Mouse (Mus musculus): Measurements from ENCODE around the gene Stfa2l1.
"Not testable (repeated sequence)": the region's sequence is repeated elsewhere in the genome, so short reads cannot be mapped to it uniquely, and the experiment has no call there.

Gene Stfa2l1

GRCm38 (mm10) chr16:36156402-36156975 is at the start of gene Stfa2l1:
Gene Stfa2l1 (plus strand): TSS chr16:36156811.
- in situ Hi-C loops (cut with MseI, MboI) = no loop called here

DNA sequence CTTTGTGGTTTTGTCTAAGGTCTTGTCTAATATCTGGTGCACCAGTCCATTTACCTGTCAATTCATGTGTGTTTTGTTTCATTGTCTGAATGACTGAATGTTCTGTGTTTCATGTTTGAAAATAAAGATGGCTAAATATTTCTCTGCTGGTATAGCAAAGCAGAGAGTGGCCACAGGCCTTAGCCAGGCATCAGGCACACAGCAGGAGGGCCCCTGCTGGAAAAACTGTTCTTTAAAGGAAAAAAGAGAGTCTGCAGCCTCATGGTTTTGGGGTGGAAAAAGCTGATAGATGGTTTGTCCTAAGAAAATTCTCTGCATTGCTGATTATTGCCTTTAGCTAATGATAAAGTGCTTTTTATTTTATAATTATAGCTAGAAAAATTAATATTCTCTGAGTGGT is 45.1 kb upstream of the Stfa2l1 start:
- in situ Hi-C loops (cut with MseI, MboI) = not testable (repeated sequence)

DNA sequence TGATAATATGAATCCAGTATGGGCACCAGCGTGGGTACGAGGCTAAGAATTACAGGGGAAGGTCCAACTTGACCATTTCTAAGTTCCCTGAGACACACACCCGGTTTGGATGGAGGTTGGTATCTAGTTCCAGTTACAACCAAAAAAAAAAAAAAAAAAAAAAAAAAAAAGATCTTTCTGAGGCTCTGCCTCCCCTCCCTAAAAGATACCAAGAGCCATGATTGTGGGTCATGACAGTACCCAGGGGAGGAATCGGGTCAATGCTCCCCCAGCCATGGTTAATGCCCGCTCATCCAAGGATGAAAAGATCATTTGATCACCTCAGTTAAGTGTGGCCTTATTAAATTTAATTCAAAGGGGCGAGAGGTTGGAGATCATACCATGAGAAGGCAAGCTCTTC is 40.9 kb upstream of the Stfa2l1 start:
- in situ Hi-C loops (cut with MseI, MboI) = not testable (repeated sequence)

GRCm38 (mm10) chr16:36128092-36128491 is 28.5 kb upstream of the Stfa2l1 start:
- in situ Hi-C loops (cut with MseI, MboI) = no loop called here

DNA sequence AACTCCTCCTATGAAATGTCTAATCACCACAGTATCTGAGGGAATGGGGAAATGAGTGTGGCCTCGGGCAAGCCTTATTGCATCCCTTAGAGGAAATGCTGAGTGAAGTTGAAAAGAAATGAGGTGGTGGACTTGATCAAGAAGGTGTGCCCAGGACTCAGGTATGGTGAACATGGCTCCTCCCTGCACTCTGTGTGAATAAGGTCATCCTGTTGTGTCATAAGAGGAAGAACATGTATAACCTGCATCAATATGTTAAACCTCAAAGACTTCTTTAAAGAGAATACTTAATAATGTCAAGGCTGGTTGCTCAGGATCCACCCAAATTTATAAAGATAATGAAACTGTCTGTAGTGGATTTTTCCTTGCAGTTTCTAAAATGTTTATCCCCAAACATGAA is 25.5 kb upstream of the Stfa2l1 start, which contains the start of gene Csta1:
Csta1 (minus strand) TSS at position 101 of the 400 bp plus-strand sequence.
- in situ Hi-C loops (cut with MseI, MboI) = no loop called here

GRCm38 (mm10) chr16:36138201-36138600 is 18.4 kb upstream of the Stfa2l1 start:
- in situ Hi-C loops (cut with MseI, MboI) = no loop called here

- in situ Hi-C loops (cut with MseI, MboI) = not testable (repeated sequence)
Observed at GRCm38 (mm10) chr16:36167841-36168240, 11.2 kb downstream of the Stfa2l1 start.

- in situ Hi-C loops (cut with MseI, MboI) = no loop called here
Observed at GRCm38 (mm10) chr16:36176108-36176507, 19.5 kb downstream of the Stfa2l1 start.

DNA sequence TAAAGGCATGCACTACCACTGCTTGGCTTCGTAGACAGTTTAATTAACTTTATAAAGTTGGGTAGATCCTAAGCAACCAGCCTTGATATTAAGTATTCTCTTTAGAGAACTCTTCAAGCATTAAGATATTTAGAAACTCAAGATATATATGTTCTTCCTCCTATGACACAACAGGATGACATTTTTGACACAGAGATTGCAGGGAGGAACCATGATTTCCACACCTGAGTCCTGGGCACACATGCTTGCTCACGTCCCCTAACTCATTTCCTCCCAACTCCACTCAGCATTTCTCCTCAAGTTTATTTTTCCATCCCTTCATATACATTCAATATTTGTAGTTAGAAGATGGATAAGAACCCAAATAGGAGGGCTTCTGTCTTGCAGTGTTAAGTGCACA is 23.3 kb downstream of the Stfa2l1 start:
- in situ Hi-C loops (cut with MseI, MboI) = no loop called here

GRCm38 (mm10) chr16:36183912-36184311 is 27.3 kb downstream of the Stfa2l1 start, which contains the start of gene Gm5483:
Gene Gm5483 (plus strand): TSS chr16:36184212.
- in situ Hi-C loops (cut with MseI, MboI) = not testable (repeated sequence)

DNA sequence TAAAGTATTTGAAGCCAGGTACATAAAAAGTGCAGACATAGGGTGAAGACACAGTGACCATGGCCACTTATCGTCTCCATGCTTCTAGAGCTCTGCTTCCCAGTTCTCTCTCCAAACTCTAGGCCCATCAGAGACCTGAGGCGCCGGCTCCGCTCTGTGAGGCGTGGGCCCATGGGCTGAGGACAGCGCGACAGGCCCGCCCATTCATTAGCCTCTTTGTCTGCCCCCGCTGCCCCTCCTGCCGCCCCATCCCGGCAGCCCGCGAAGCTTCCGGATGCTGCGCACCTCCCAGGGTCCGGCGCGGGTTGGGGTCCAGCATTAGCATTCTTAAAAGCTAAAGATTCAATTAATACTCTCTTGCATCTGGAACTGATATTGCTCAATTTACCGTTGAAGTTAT is 42.6 kb downstream of the Stfa2l1 start:
- in situ Hi-C loops (cut with MseI, MboI) = no loop called here

DNA sequence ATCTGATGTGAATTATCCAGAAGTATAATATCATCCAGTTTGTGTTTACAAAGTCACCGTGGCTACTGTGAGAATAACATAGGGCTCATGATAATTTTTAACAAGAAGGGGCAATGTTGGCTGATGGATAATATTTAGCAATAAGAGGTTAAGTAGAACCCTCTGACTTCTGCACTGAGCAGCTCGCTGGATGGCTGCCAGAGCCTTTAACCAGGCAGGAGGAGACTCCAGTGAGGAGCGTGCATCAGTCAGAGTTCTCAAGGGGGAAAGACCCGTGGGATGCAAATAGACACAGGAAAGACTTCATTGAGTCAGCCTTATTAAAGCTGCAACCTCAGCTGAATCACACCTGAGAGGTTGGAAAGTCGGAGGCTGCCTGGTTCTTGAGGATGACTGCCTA is 47.2 kb downstream of the Stfa2l1 start:
- in situ Hi-C loops (cut with MseI, MboI) = no loop called here

GRCm38 (mm10) chr16:36205684-36206083 is 49.1 kb downstream of the Stfa2l1 start:
- in situ Hi-C loops (cut with MseI, MboI) = not testable (repeated sequence)

DNA sequence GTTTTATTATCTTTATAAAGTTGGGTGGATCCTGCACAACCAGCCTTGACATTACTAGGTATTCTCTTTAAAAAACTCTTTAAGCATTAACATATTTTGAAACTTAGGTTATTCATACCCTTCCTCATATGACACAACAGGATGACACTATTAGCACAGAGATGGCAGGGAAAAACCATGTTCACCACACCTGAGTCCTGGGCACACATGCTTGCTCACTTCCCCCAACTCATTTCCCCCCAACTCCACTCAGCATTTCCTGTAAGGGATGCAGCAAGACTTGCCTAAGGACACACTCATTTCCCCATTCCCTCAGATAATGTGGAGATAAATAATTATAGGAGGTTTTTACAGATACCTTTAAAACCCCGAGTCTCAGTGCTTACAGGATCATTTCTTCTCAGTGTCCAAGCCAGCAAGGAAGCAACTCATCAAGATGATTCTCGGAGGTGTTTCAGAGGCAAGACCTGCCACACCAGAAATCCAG is 53.4 kb downstream of the Stfa2l1 start, which contains the start of gene Gm5416:
Gm5416 (plus strand) TSS at position 437 of the 487 bp plus-strand sequence.
- in situ Hi-C loops (cut with MseI, MboI) = no loop called here
